Mouse (Mus musculus) stomach, postnatal 0 days (tissue): ENCODE results near the gene Fam25c.

ENCODE experiments used
- CTCF ChIP-seq: IDR thresholded peaks from 2 replicates; pipeline ENCODE4 v1.5.1; 2016; ENCODE audit warnings: antibody characterized with exemption, low read depth, mild to moderate bottlenecking, moderate library complexity
- EP300 ChIP-seq: optimal IDR thresholded peaks from 2 replicates; pipeline ENCODE3; 2016; ENCODE audit warnings: antibody characterized with exemption

- TF ChIP-seq CTCF, result no peak
- TF ChIP-seq EP300, result no peak
These were observed 22.8 kb downstream of the Fam25c start for GRCm38 (mm10) chr14:34332476-34332875.
